15 mouse cellular contexts compared by ENCODE assay signal in the genomic region with DNA sequence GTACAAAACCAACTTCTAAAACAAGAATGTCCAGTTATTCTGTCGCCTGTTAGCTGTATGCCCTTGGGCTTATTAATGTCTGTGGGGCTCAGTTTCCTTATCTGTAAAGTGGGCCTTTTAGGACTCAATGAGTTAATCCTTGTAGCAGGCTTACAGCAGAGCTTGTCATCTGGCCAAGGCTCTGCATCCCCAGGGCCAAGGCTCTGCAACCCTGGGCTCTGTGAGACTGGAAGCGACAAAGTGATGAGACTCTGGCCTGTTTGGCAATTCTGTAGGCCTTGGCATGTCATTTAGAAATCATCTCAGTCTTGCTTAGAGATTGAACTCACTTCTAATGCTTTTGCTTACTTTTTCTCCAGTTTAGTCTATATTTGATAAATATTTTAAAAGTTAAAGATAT. TPM values are rescaled to one million over a fixed set of nuclear protein-coding genes. Genes with fewer than 3 reads are reported as not detected.
DNase-seq lines count a peak whose midpoint lies in the region.
"Had no signal": no experiment of that assay in that cellular context is flagged by ENCODE, and none has a peak within 500 bp of the region (broad histone marks: within the 10 kb centered on the region; RNA-seq: fewer than 3 reads in every experiment).

No protein-coding gene starts in this region.

- DNase-seq in adrenal gland, adult 2 months = peak; percentile 74
- no peak for DNase-seq in adrenal gland, postnatal 25 days
- peak; percentile 33 for DNase-seq in adrenal gland, postnatal 10 days
- DNase-seq in adrenal gland, adult 18-20 months (ENCODE audit: low spot score in 2 of 2) = no peak
- DNase-seq in adipocyte (ENCODE audit: low spot score) = peak; percentile 74
- DNase-seq in adrenal gland, postnatal 36 days = peak; percentile 34 to 65
- no peak for DNase-seq in right cerebral cortex, adult 18-20 months
- DNase-seq in cerebellum, adult 18-20 months = no peak
- DNase-seq: B cell, adult 2 months; cerebellum, adult 11 months; cerebellum, adult 2 months; cerebellum, adult 9-10 months; cerebellum, postnatal 10 days; cerebellum, postnatal 25 days; embryo, embryonic 11 days had no signal

RNA-seq across cellular contexts. Expression of a gene that starts 16.4 kb away (rescaled TPM):
- 100 to 1,000 TPM; 187 to 191 TPM for total RNA-seq in adrenal gland, adult 2 months (2021)
- 3.5 and 4.5 TPM in 2 replicates for polyA plus RNA-seq in adrenal gland, adult 2 months (2012; rRNA removed)
- 168 and 178 TPM in 2 replicates for total RNA-seq in adrenal gland, postnatal 25 days (2021)
- total RNA-seq in adrenal gland, postnatal 10 days (2021) = 100 to 1,000 TPM; 152 to 172 TPM
- 100 to 1,000 TPM; 202 to 217 TPM for total RNA-seq in adrenal gland, adult 18-20 months (2021)
- 100 to 1,000 TPM; 193 to 194 TPM for total RNA-seq in adrenal gland, postnatal 36 days (2021)

RNA-seq across cellular contexts. Expression of a gene that starts 20.3 kb away (rescaled TPM):
- total RNA-seq in adrenal gland, adult 2 months (2021) = 10 to 100 TPM; 46.8 to 57.2 TPM
- polyA plus RNA-seq in adrenal gland, adult 2 months (2012; rRNA removed) = 5.4 and 6.6 TPM in 2 replicates
- total RNA-seq in adrenal gland, postnatal 25 days (2021) = 61.0 and 63.3 TPM in 2 replicates
- 10 to 100 TPM; 47.0 to 50.4 TPM for total RNA-seq in adrenal gland, postnatal 10 days (2021)
- 10 to 100 TPM; 51.9 to 61.6 TPM for total RNA-seq in adrenal gland, adult 18-20 months (2021)
- total RNA-seq in adrenal gland, postnatal 36 days (2021) = 10 to 100 TPM; 53.8 to 57.9 TPM

Comparison
In these comparisons a context has a peak if more than half of its experiments do, and no peak if none do; other contexts are left out.
1. DNase-seq: peak in adrenal gland, adult 2 months (single experiment), adrenal gland, postnatal 10 days (single experiment), adipocyte (single experiment) and adrenal gland, postnatal 36 days (2 of 2); none in adrenal gland, postnatal 25 days (single experiment), adrenal gland, adult 18-20 months (0 of 2), right cerebral cortex, adult 18-20 months (single experiment) and cerebellum, adult 18-20 months (0 of 2).